22 mouse cellular contexts compared by ENCODE assay signal in genomic region chr15:97394561-97394960, GRCm38 (mm10).
DNase-seq lines count a peak whose midpoint lies in the region; ATAC-seq and TF ChIP-seq lines count a peak whose summit lies in the region.
"Had no signal": no experiment of that assay in that cellular context is flagged by ENCODE, and none has a peak within 500 bp of the region (broad histone marks: within the 10 kb centered on the region; RNA-seq: fewer than 3 reads in every experiment).

No protein-coding gene starts in this region.

- peak; percentile 11 for DNase-seq in adrenal gland, adult 2 months
- no peak for DNase-seq in adrenal gland, postnatal 10 days
- DNase-seq in lung, postnatal 0 days (ENCODE audit: low spot score) = peak; percentile 22
- no peak for DNase-seq in lung, postnatal 14 days
- peak; percentile 60 for DNase-seq in testis, postnatal 10 days (ENCODE audit: low spot score)
- DNase-seq in testis, postnatal 14 days (ENCODE audit: low spot score) = no peak
- DNase-seq in layer of hippocampus, adult 18-20 months (ENCODE audit: low spot score in 2 of 2) = no peak
- no peak for DNase-seq in urinary bladder, adult 2 months (ENCODE audit: low spot score)
- DNase-seq: adrenal gland, adult 8-10 months; cerebellum, adult 8-10 months; heart, adult 18-20 months; left cerebral cortex, postnatal 4 days; spleen, adult 18-20 months; thymus, postnatal 25 days had no signal

- no peak overlapping the region for H3K4me3 ChIP-seq in lung, postnatal 0 days (ENCODE audit: low read depth, low read length)
- H3K4me3 ChIP-seq: embryonic facial prominence, embryonic 12.5 days; heart, embryonic 15.5 days; hindbrain, embryonic 15.5 days; layer of hippocampus, adult 2 months; myocyte had no signal

- H3K9me3 ChIP-seq in lung, postnatal 0 days (ENCODE audit: low read length) = no peaks in the 10 kb centered on the region
- H3K9me3 ChIP-seq: embryonic facial prominence, embryonic 12.5 days; heart, embryonic 15.5 days; hindbrain, embryonic 15.5 days had no signal

- TF ChIP-seq CTCF in lung, postnatal 0 days (IDR thresholded peaks at IDR 0.05) = no peak

- ATAC-seq in lung, postnatal 0 days = no peak
- ATAC-seq: intestine, postnatal 0 days had no signal

- no peak overlapping the region for H3K4me2 ChIP-seq in lung, postnatal 0 days (replicated peaks; ENCODE audit: low read depth, low read length)
- H3K4me2 ChIP-seq: embryonic facial prominence, embryonic 12.5 days; heart, embryonic 15.5 days; hindbrain, embryonic 15.5 days had no signal

- no peak for TF ChIP-seq EP300 in lung, postnatal 0 days (IDR thresholded peaks at IDR 0.05)

- no peak overlapping the region for H3K27ac ChIP-seq in lung, postnatal 0 days (ENCODE audit: low read length)
- H3K27ac ChIP-seq: embryonic facial prominence, embryonic 12.5 days; heart, embryonic 15.5 days; hindbrain, embryonic 15.5 days; kidney, postnatal 0 days; layer of hippocampus, adult 2 months; liver, embryonic 14.5 days had no signal

- H3K9ac ChIP-seq in lung, postnatal 0 days (replicated peaks; ENCODE audit: low read depth) = no peak overlapping the region
- H3K9ac ChIP-seq: embryonic facial prominence, embryonic 12.5 days; heart, embryonic 15.5 days; hindbrain, embryonic 15.5 days; liver, embryonic 14.5 days had no signal

- 58% methylated on average over 12 of the region's 12 CpGs for WGBS in lung, postnatal 0 days

- H3K4me1 ChIP-seq in lung, postnatal 0 days (ENCODE audit: insufficient read depth, low read depth, low read length) = no peaks in the 10 kb centered on the region
- H3K4me1 ChIP-seq: embryonic facial prominence, embryonic 12.5 days; heart, embryonic 15.5 days; hindbrain, embryonic 15.5 days had no signal

- H3K27me3 ChIP-seq in lung, postnatal 0 days (replicated peaks; ENCODE audit: insufficient read depth, low read length) = no peaks in the 10 kb centered on the region
- H3K27me3 ChIP-seq: embryonic facial prominence, embryonic 12.5 days; heart, embryonic 15.5 days; hindbrain, embryonic 15.5 days had no signal

- H3K36me3 ChIP-seq in lung, postnatal 0 days (ENCODE audit: insufficient read depth, low read length) = no peaks in the 10 kb centered on the region
- H3K36me3 ChIP-seq: embryonic facial prominence, embryonic 12.5 days; heart, embryonic 15.5 days; hindbrain, embryonic 15.5 days had no signal

Comparison
In these comparisons a context has a peak if more than half of its experiments do, and no peak if none do; other contexts are left out.
1. DNase-seq: peak in adrenal gland, adult 2 months (single experiment), lung, postnatal 0 days (single experiment) and testis, postnatal 10 days (single experiment); none in adrenal gland, postnatal 10 days (single experiment), lung, postnatal 14 days (single experiment), testis, postnatal 14 days (single experiment), layer of hippocampus, adult 18-20 months (0 of 2) and urinary bladder, adult 2 months (single experiment).